Mouse (Mus musculus) T-helper 17 cell (primary cell): ENCODE data around the gene Wiz.

ENCODE experiments used
- in situ Hi-C, 2 experiments: fragments of 300-600 bp; cut with MboI, MseI; formaldehyde crosslinking; loops; 1 replicate in 1 of 2; 2 replicates in 1 of 2; pipeline ENCODE4 v1.15.1; 2025; ENCODE audit warnings: high pct_unique_total_duplicates in 2 of 2

Gene Wiz

GRCm38 (mm10) chr17:32389101-32389659, at the start of gene Wiz:
Wiz (minus strand) TSS chr17:32389439.
- in situ Hi-C loops, result loop anchor here in 1 of 2 experiments (5.0 kb wide), 1 partner anchor 103 kb away; no protein-coding TSS in a partner anchor

- in situ Hi-C loops, result no loop called here
These were observed 47.9 kb upstream of the Wiz start for GRCm38 (mm10) chr17:32437106-32437505.

- in situ Hi-C loops, result no loop called here
These were observed 45.9 kb upstream of the Wiz start for GRCm38 (mm10) chr17:32435151-32435550.

GRCm38 (mm10) chr17:32434324-32434723, 45.1 kb upstream of the Wiz start:
- in situ Hi-C loops, result no loop called here

- in situ Hi-C loops, result no loop called here
These were observed 42.7 kb upstream of the Wiz start for GRCm38 (mm10) chr17:32431972-32432371.

GRCm38 (mm10) chr17:32426610-32427009, 37.4 kb upstream of the Wiz start:
- in situ Hi-C loops, result loop anchor here in 1 of 2 experiments (5.0 kb wide), 1 partner anchor 69 kb away; no protein-coding TSS in a partner anchor

- in situ Hi-C loops, result no loop called here
These were observed 34.8 kb upstream of the Wiz start, which contains the start of gene Pglyrp2 for GRCm38 (mm10) chr17:32424034-32424433. Pglyrp2 (minus strand) TSS chr17:32424167.

GRCm38 (mm10) chr17:32420781-32421180, 31.5 kb upstream of the Wiz start:
- in situ Hi-C loops, result no loop called here

GRCm38 (mm10) chr17:32419989-32420388, 30.8 kb upstream of the Wiz start:
- in situ Hi-C loops, result loop anchor here in 1 of 2 experiments (10.0 kb wide), 1 partner anchor 1845 kb away; the partner anchor contains the start of gene Btbd9

- in situ Hi-C loops, result loop anchor here in 1 of 2 experiments (10.0 kb wide), 1 partner anchor 1842 kb away; the partner anchor contains the start of gene Btbd9
These were observed 27.5 kb upstream of the Wiz start for GRCm38 (mm10) chr17:32416771-32417170.

GRCm38 (mm10) chr17:32415417-32416020, 26.3 kb upstream of the Wiz start:
- in situ Hi-C loops, result loop anchor here in 1 of 2 experiments (10.0 kb wide), 1 partner anchor 1841 kb away; the partner anchor contains the start of gene Btbd9

GRCm38 (mm10) chr17:32411898-32412297, 22.7 kb upstream of the Wiz start:
- in situ Hi-C loops, result loop anchor here in 1 of 2 experiments (10.0 kb wide), 1 partner anchor 1837 kb away; the partner anchor contains the start of gene Btbd9

GRCm38 (mm10) chr17:32403417-32403816, 14.2 kb upstream of the Wiz start, which contains the start of gene Rasal3:
Rasal3 (minus strand) TSS chr17:32403583.
- in situ Hi-C loops, result no loop called here

- in situ Hi-C loops, result no loop called here
These were observed 13.5 kb upstream of the Wiz start for GRCm38 (mm10) chr17:32402779-32403157.

GRCm38 (mm10) chr17:32402011-32402778, 13.0 kb upstream of the Wiz start:
- in situ Hi-C loops, result no loop called here

- in situ Hi-C loops, result loop anchor here in 1 of 2 experiments (5.0 kb wide), 1 partner anchor 39 kb away; no protein-coding TSS in a partner anchor
These were observed 7.0 kb upstream of the Wiz start for GRCm38 (mm10) chr17:32396266-32396665.

GRCm38 (mm10) chr17:32393944-32394343, 4.7 kb upstream of the Wiz start:
- in situ Hi-C loops, result no loop called here

- in situ Hi-C loops, result loop anchor here in 1 of 2 experiments (5.0 kb wide), 1 partner anchor 104 kb away; no protein-coding TSS in a partner anchor
These were observed 704 bp downstream of the Wiz start for GRCm38 (mm10) chr17:32388370-32389100.

- in situ Hi-C loops, result loop anchor here in 1 of 2 experiments (5.0 kb wide), 1 partner anchor 104 kb away; no protein-coding TSS in a partner anchor
These were observed 1.3 kb downstream of the Wiz start for GRCm38 (mm10) chr17:32387986-32388369.

- in situ Hi-C loops, result loop anchor here in 1 of 2 experiments (5.0 kb wide), 1 partner anchor 105 kb away; no protein-coding TSS in a partner anchor
These were observed 2.4 kb downstream of the Wiz start for GRCm38 (mm10) chr17:32386659-32387432.
